Mouse (Mus musculus) lung, postnatal 14 days (tissue): ENCODE measurements at regions not wholly inside any gene's neighbourhood (a gene's known extent, or its start where the extent isn't known, plus 50 kb on each side); places are given as distances from the start of the nearest gene placed in this dataset.

Source experiments
- DNase-seq: peaks from one replicate; pipeline ENCODE4 v3.0.0; 2021

DNA sequence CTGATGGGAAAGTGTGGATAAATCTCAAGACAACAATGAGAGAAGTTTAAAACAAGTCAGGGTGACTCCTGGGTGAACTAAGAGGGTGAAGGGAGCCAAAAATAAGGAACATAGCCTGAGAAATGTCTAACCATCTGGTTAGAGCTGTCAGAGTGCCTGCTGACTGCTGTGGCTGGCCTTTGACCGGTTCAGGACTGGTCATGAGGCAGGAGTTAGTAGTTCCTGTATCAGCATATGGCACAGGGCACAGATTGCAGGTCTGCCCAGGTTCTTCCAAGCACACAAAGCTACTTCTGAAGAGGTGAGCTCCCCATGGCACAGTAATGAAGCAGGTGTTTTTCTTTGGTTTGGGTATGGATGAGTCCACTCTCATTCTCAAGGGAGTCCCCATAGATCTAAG lies 302.0 kb downstream of the Cd109 start:
- no peak for DNase-seq

DNA sequence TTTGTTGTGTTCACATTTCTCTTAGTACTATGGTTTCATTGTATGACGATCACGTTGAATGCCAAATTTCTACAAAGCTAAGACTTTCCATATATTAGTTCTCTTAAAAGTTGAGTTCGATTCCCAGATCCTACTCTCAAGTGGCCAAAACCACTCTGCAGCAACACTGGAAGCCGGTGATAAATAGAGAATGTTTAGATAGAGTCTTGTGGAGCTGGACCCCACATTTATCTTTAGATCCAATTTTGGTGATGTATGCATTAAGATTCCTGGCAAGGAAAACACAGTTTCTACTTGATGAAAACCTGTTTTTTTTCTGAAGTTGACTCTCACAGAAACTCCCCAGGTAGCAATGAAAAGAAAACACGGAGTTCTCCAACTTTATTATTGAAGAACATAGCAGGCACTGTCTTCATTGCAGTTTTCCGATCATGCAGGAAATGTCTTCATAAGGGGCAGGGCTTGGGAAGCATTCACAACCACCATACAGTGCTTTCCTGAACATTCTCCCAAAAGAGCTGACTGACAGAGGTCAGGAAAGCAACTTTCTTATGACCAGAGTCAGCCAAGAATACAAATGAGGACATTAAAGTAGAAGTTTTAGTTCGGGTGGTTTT lies 310.7 kb downstream of the Cd109 start:
- DNase-seq = no peak

GRCm38 (mm10) chr9:78941648-78942047 lies 326.3 kb downstream of the Cd109 start:
- no peak for DNase-seq

DNA sequence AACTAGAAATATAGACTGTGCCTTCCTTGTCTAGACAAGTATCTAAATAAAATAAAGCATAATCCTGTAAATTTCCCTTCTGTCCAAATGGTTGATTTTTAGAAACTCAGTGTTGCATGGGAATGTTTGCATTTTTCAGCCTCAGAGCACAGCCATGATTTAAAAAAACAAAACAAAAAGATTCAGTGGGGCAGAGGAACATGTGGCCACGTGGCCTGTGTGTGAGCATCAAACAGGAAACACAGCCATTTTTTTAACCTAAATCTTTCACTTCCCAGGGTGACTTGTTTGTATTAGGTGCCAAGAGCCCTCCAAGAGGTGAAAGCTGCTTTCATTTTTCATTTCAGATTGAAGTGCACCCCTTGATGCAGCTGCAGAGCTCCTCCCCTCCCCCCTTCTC lies 349.5 kb downstream of the Cd109 start:
- DNase-seq = no peak

- DNase-seq = no peak
Measured at GRCm38 (mm10) chr9:78965226-78965950, 350.0 kb downstream of the Cd109 start.

- no peak for DNase-seq
Measured at GRCm38 (mm10) chr9:78971731-78972130, 356.4 kb downstream of the Cd109 start.

DNA sequence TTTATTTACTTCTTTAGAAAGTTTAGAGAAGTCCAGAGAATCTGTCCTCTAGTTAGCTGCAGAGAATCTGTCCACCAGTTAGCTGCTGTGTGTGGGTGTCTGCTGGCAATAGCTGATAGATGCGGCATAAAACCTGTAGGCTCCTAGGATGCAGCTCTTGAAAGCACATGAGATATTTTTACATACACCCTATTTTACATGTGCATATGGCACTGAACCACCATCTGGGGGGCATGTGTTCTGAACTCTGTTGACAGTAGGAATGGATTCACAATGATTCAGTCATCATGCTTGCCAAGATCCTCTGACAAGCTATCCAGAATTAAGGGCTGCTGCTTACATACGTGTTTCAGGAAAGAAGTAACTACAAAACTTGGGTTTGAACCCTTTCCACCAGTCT lies 368.4 kb downstream of the Cd109 start:
- DNase-seq = no peak

DNA sequence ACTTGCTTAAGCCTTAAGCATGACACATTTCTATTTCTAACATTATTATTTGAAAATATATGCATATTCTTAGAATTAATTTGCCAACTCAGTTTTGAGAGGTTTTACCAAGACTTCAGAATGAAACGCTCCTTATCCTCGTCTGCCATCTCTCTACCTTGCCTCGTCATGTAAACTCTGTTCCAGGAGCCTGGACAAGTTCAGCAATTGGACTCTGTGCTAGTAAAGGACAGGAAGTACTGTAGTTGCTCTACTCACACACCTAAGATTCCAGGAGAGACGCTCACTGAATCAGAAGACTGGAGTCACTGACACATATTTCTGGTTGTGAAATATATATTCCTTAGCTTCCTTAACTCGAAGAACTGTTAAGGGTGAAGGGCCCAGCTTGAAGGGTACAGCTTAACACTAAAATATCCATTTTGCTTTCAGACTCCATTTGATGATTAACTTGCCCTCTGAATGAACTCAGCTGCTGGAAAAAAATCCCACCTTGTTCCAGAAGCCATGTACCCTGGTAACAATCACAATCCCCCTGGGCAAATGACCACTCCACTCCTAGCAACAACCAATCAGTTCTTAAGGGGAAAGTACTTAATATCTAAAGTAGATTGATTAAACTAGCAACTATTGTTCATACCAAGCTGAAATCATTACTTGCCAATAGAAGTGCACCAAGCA lies 370.0 kb downstream of the Cd109 start:
- no peak for DNase-seq

DNA sequence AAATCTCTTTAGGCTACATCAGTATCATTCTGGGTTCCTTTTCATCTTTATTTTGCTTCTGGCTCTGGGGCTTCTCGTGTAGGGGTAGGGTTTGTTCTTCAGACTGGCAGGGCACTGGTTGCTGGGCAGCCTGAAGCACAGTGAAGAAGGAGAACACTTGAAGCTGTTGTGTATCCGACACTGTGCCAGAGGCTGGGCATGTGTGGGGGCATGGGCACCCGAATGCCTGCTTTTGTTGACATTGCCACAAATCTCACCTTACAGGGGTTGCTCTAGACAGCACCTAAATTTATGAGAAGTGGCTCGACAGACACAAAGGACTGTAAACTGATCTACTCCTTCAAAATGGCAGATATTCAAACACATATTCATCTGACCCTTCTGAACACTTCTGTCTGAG lies 376.0 kb downstream of the Cd109 start:
- DNase-seq = no peak

DNA sequence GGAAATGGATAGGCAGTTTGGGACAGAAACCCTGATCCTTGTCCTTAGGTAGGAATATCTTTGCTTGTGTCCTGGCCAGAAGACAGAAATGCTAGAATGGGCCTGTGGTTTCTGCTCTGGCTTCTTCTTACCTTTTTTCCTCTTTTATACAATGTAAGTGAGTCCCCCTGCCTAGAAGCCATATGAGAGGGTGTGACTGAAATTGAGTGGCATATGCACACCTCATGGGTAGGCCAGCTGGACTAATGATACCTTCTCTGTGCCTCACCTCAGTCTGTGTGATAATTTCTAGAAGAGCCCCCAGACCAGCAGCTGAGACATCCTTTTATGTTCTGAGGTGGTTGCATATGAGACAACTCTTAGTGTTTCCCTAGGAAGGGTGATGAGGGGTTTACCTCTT lies 385.7 kb downstream of the Cd109 start:
- DNase-seq = no peak

GRCm38 (mm10) chr9:79001930-79002329 lies 386.6 kb downstream of the Cd109 start:
- DNase-seq = peak; percentile 13

- no peak for DNase-seq
Measured at GRCm38 (mm10) chr9:79004296-79004980, 389.1 kb downstream of the Cd109 start.

DNA sequence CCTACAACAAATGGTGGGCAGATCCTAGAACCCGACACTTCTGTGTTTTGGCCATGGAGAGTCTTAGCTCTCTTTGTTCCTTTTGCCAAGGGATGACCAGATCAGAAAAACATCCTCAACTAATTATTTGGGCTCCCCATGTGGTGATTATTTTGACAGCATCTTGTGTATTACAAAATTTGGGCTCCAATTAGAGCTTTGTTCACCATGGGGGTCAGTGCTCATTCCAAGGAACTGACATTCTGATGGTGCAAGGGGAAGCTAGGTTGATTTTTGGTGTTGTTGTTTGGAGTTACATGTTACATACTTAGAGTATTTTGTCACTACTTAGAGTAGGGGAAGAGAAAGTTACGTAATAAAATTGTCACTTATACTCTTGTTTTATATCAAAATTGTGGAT lies 406.9 kb downstream of the Cd109 start:
- no peak for DNase-seq

DNA sequence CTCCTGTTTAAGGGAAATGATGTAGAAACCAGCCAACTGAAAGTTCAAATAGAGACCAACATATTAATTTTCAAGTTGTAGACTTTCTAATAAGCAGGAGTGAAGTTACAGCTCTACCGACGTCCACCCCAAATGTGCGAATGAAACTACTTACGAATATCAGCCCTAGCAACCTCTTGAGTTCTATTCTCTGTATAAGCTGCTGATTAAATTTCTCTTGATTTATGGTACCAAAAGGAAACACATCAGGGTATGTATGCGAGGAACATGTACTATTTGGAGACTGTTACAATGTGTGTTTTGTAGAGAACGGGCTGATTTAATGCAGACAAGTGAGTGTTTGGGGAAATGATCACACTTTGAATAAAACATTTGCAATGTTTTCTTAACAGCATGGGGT lies 412.9 kb downstream of the Cd109 start:
- DNase-seq = no peak

GRCm38 (mm10) chr9:79029456-79029855 lies 414.1 kb downstream of the Cd109 start:
- DNase-seq = no peak

DNA sequence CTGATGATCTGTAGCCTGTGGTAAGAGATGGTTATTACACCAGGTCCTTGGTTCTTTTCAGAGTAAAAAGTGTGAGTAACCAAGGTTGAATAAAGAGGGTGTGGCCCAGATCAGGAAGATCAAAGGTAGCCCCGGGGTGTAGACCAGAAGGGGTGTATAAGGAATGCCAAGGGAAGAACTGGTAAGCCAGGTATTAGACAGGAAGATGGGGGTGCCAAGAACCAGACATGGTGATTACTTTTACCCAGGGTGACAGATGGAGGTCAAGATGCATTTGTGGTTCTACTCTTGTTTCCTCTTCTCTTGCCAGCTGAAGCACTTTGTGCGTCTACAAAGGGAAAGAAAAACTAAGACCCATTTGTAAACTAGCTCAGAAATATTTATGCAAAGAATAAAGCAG lies 420.3 kb downstream of the Cd109 start:
- DNase-seq = no peak

DNA sequence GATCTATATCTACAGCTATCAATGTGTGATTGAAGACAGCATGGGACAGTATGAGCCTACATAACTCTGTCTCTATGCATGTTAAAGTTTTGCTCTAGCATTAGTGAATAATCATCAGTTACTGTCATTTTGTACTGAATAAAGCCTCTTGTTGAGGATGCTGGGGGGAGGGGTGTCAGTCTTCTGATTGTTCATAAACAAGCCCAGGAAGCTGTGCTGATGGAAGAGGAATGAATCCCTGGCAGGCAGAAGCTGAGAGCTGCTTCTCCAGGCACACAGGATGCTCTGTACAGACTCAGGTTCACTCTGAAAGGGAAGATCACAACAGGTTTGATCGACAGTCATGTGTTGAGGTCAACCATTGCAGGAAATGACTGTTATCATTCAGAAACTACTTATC lies 421.7 kb downstream of the Cd109 start:
- DNase-seq = peak; percentile 5

GRCm38 (mm10) chr9:79038971-79039370 lies 423.6 kb downstream of the Cd109 start:
- no peak for DNase-seq

GRCm38 (mm10) chr9:79044344-79044743 lies 429.0 kb downstream of the Cd109 start:
- DNase-seq = no peak

DNA sequence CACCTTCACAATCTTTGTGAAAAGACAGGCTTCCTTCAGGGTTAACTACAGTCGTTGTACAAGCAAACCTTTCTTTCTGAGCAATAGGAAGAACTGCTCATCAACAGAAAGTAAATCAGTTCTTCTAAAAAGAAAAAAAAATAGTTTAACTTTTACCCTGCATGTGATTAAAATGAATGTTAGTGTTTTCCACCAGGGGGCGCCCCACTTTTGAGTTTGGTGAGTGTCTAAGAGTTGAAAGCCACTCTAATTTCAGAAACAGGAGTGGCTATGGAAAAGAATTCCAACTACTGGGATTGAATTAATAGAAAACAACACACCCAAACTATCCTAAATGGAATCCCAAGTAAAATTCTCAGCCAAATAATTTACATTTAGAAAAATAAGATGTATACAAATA lies 430.0 kb downstream of the Cd109 start:
- peak; percentile 41 for DNase-seq

- no peak for DNase-seq
Measured at GRCm38 (mm10) chr9:79071961-79072360, 456.6 kb downstream of the Cd109 start.

DNA sequence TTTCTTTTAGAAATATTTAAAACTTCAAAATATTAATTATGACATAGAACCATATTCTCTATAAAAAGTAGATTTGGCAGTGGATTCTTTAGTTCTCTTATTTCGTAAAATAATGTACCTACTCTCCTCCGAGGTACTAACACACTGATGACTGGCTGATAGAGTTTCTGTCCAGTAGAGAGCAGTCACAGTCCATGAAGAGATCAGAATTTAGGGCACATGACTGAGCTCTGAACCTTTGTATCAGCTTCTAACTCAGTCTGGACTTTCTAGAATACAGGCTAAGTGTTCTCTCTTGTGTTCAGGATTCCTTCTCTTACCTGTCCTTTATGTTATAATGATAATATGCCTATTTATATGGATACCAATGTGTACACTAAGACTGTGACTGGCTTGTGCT lies 494.3 kb downstream of the Cd109 start:
- DNase-seq = peak; percentile 2

- no peak for DNase-seq
Measured at GRCm38 (mm10) chr9:79111326-79111725, 496.0 kb downstream of the Cd109 start.

DNA sequence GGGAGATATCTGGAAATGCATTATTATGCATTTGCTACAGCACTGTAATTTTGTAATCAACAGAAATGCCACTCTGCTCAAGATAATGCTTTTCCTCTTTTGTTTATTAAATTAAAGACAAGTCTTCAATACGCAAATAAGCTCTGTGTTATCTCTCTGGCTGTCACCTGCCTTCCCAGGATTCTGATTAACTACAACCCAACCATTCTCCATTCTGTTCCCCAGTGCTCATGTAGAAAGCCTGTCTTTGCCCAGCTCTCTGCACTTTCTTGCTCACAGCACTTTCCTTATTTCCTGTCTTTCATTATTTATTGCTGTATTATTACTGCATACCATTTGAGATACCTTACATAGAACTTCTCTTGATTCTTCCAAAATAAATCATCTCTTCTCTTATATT lies 525.6 kb downstream of the Cd109 start:
- DNase-seq = no peak
